Mouse (Mus musculus) hindbrain, embryonic 15.5 days (tissue): ENCODE measurements around the gene AC129217.1. TPM values are rescaled to one million over a fixed set of nuclear protein-coding genes. Genes with fewer than 3 reads are reported as not detected.

Experiments used
- ATAC-seq: fragments of 200-750 bp; cut with Nextera tagmentation; 2 replicates; pipeline ENCODE4 v1.8.0; 2017; ENCODE audit warnings: low read depth, moderate number of reproducible peaks, moderate TSS enrichment; ENCODE audit not compliant: low FRiP score
- H3K27ac ChIP-seq: fragments of 300-500 bp; sonication (generic); replicated peaks from 2 replicates; pipeline ENCODE4 v1.5.1; 2015; ENCODE audit warnings: mild to moderate bottlenecking, inconsistent platforms
- H3K27me3 ChIP-seq: fragments of 300-500 bp; sonication (generic); 2 replicates; pipeline ENCODE4 v1.6.1; 2015; ENCODE audit warnings: control low read depth, inconsistent platforms
- H3K36me3 ChIP-seq: fragments of 300-500 bp; sonication (generic); 2 replicates; pipeline ENCODE4 v1.6.1; 2015; ENCODE audit warnings: control low read depth, inconsistent platforms
- H3K4me1 ChIP-seq: fragments of 300-500 bp; sonication (generic); replicated peaks from 2 replicates; pipeline ENCODE4 v1.6.1; 2015; ENCODE audit warnings: control low read depth, inconsistent platforms
- H3K4me2 ChIP-seq: fragments of 300-500 bp; sonication (generic); 2 replicates; pipeline ENCODE4 v1.6.1; 2015; ENCODE audit warnings: moderate library complexity, mild to moderate bottlenecking, inconsistent platforms
- H3K4me3 ChIP-seq: fragments of 300-500 bp; sonication (generic); 2 replicates; pipeline ENCODE4 v1.5.1; 2015; ENCODE audit warnings: mild to moderate bottlenecking, inconsistent platforms
- H3K9ac ChIP-seq: fragments of 300-500 bp; sonication (generic); 2 replicates; pipeline ENCODE4 v1.6.1; 2015; ENCODE audit warnings: inconsistent platforms
- H3K9me3 ChIP-seq: fragments of 300-500 bp; sonication (generic); 2 replicates; pipeline ENCODE4 v1.6.1; 2016; ENCODE audit warnings: control low read depth, inconsistent platforms
- WGBS: fragments of 180-500 bp; shearing (Covaris S2); methylation state at CpG from one replicate; pipeline ENCODE4 v1.1.7; 2015; 5-methylcytosine and 5-hydroxymethylcytosine counted together
- polyA plus RNA-seq: library from polyadenylated mRNA; unstranded; fragments of >200 nt; fragmentation: Nextera tagmentation; extraction: Ambion mirVana; gene quantifications from 2 replicates; pipeline ENCODE4 v1.2.1, GENCODE M21; 2015

AC129217.1 gene
- not detected in 2 replicates for polyA plus RNA-seq

DNA sequence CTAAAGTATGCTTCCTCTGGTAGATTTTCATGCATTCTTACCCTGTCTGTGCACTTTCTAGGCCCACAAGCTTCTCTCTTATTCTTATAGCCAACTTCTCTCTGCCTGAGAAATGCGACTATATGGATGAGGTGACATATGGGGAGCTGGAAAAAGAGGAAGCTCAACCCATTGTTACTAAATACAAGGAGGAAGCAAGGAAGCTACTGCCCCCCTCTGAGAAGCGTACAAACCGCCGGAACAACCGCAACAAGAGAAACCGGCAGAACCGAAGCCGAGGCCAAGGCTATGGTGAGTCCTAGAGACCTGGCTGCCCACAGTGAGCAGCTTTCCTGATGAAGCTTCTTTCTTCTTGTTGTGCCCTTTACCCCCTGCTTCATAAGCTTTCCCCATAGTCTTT lies at the start of gene AC129217.1:
TSS of gene AC129217.1 (plus strand) at position 114 of the 400 bp plus-strand sequence.
- H3K4me3 ChIP-seq = no peak within 1 kb of the TSS
- H3K4me1 ChIP-seq = no peaks in the 10 kb centered on the region
- ATAC-seq = no peak
- 92% methylated on average over 8 of the region's 8 CpGs for WGBS
- H3K4me2 ChIP-seq = no peak within 1 kb of the TSS
- H3K36me3 ChIP-seq = peaks cover 97% of the 10 kb centered on the region
- no peaks in the 10 kb centered on the region for H3K9me3 ChIP-seq
- H3K9ac ChIP-seq = no peak within 1 kb of the TSS
- H3K27me3 ChIP-seq = no peaks in the 10 kb centered on the region
- H3K27ac ChIP-seq = no peak within 1 kb of the TSS

GRCm38 (mm10) chr19:8786008-8786781 lies 43.4 kb upstream of the AC129217.1 start, which contains the start of gene Taf6l:
Gene Taf6l, minus strand, starts transcription at chr19:8786417.
- under 1% methylated on average over 32 of the region's 32 CpGs for WGBS
- ATAC-seq = peak; percentile 100
- peak within 1 kb of the TSS; percentile 59 for H3K4me2 ChIP-seq

GRCm38 (mm10) chr19:8788521-8788920 lies 41.1 kb upstream of the AC129217.1 start:
- Histone ChIP-seq H3K9ac (no peak overlapping the region), H3K4me1 (peaks cover 13% of the 10 kb centered on the region), H3K36me3 (peaks cover 19% of the 10 kb centered on the region), H3K4me2 (no peak overlapping the region), H3K4me3 (no peak overlapping the region), H3K27ac (no peak overlapping the region), H3K27me3 (no peaks in the 10 kb centered on the region), H3K9me3 (no peaks in the 10 kb centered on the region)
- no peak for ATAC-seq
- 22% methylated on average over 3 of the region's 3 CpGs for WGBS

More at GRCm38 (mm10) chr19:8786008-8786781, 43.4 kb upstream of the AC129217.1 start, which contains the start of gene Taf6l:
- peak within 1 kb of the TSS; percentile 66 for H3K9ac ChIP-seq
- no peaks in the 10 kb centered on the region for H3K9me3 ChIP-seq
- H3K4me1 ChIP-seq = peaks cover 13% of the 10 kb centered on the region
- peak within 1 kb of the TSS; percentile 78 for H3K4me3 ChIP-seq
- peak within 1 kb of the TSS; percentile 87 for H3K27ac ChIP-seq
- H3K27me3 ChIP-seq = no peaks in the 10 kb centered on the region
- H3K36me3 ChIP-seq = peaks cover 21% of the 10 kb centered on the region

GRCm38 (mm10) chr19:8789171-8789570 lies 40.4 kb upstream of the AC129217.1 start:
- no peak overlapping the region for H3K9ac ChIP-seq
- peaks cover 24% of the 10 kb centered on the region for H3K36me3 ChIP-seq

GRCm38 (mm10) chr19:8790171-8790570 lies 39.4 kb upstream of the AC129217.1 start:
- Histone ChIP-seq H3K4me1 (peaks cover 9% of the 10 kb centered on the region), H3K27ac (no peak overlapping the region), H3K27me3 (no peaks in the 10 kb centered on the region), H3K9me3 (no peaks in the 10 kb centered on the region), H3K36me3 (peaks cover 34% of the 10 kb centered on the region), H3K9ac (no peak overlapping the region), H3K4me3 (no peak overlapping the region), H3K4me2 (no peak overlapping the region)
- no peak for ATAC-seq
- WGBS = 85% methylated on average over 7 of the region's 7 CpGs

More at GRCm38 (mm10) chr19:8789171-8789570, 40.4 kb upstream of the AC129217.1 start:
- no peaks in the 10 kb centered on the region for H3K9me3 ChIP-seq
- 52% methylated on average over 1 of the region's 1 CpGs for WGBS
- no peak overlapping the region for H3K27ac ChIP-seq
- H3K4me3 ChIP-seq = no peak overlapping the region
- no peak for ATAC-seq
- H3K4me2 ChIP-seq = no peak overlapping the region
- H3K27me3 ChIP-seq = no peaks in the 10 kb centered on the region
- peaks cover 13% of the 10 kb centered on the region for H3K4me1 ChIP-seq

DNA sequence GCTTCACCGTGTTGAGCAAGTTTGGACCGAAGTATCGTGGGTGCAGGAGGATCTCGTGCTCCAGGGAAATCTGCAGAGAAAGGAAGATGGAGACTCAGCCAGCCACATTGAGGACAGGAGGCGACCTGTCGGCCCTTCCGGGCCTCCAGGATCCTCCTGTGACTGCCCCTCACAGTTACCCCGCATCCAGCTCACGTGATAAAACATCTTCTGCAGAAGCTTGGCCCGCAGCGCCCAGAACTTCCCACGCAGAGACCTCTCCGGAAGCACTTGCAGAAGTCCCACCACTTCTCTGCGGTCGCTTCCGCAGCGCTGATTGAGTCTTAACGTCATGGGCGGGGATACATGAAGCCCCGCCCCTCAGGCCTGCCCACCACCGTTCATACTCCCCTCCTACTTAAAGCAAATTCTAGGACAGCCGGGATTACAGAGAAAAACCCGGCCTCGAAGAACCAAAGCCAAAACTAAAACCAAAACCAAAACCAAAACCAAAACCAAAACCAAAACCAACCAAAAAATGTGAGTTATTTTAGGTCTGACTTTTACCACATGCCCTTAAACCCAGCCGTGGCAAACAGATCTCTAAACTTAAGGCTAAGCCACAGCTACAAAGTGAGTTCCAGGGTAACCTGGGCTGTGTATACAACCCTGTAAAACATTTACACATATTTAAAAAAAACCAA lies 31.2 kb upstream of the AC129217.1 start, which contains the start of gene Polr2g:
TSS of gene Polr2g (minus strand) at position 314 of the 683 bp plus-strand sequence.
- Histone ChIP-seq H3K27ac (peak within 1 kb of the TSS; percentile 72), H3K4me3 (peak within 1 kb of the TSS; percentile 71)
- 2% methylated on average over 25 of the region's 25 CpGs for WGBS

GRCm38 (mm10) chr19:8798947-8799315 lies 30.6 kb upstream of the AC129217.1 start:
- peaks cover 26% of the 10 kb centered on the region for H3K4me1 ChIP-seq
- ATAC-seq = no peak
- 0 out of 2 replicates have a peak overlapping the region, but pooled peaks have one; percentile 72 for H3K9ac ChIP-seq
- H3K4me2 ChIP-seq = peak overlapping the region; percentile 83
- H3K27ac ChIP-seq = peak overlapping the region; percentile 72; the same call in 1 of the 2 replicates
- peak overlapping the region; percentile 71; the same call in 1 of the 2 replicates for H3K4me3 ChIP-seq
- no peaks in the 10 kb centered on the region for H3K27me3 ChIP-seq
- no peaks in the 10 kb centered on the region for H3K9me3 ChIP-seq
- H3K36me3 ChIP-seq = peaks cover 15% of the 10 kb centered on the region

More for the DNA sequence above, 31.2 kb upstream of the AC129217.1 start, which contains the start of gene Polr2g:
- no peaks in the 10 kb centered on the region for H3K27me3 ChIP-seq
- H3K4me1 ChIP-seq = peaks cover 22% of the 10 kb centered on the region
- peak within 1 kb of the TSS; percentile 72 for H3K9ac ChIP-seq
- H3K4me2 ChIP-seq = peak within 1 kb of the TSS; percentile 83
- H3K36me3 ChIP-seq = peaks cover 20% of the 10 kb centered on the region
- peak; percentile 76 for ATAC-seq
- no peaks in the 10 kb centered on the region for H3K9me3 ChIP-seq

GRCm38 (mm10) chr19:8802130-8802821 lies 27.3 kb upstream of the AC129217.1 start, which contains the start of gene Zbtb3:
Gene Zbtb3, plus strand, starts transcription at chr19:8802555.
- peak; percentile 98 for ATAC-seq
- H3K27ac ChIP-seq = peak within 1 kb of the TSS; percentile 92
- H3K4me3 ChIP-seq = peak within 1 kb of the TSS; percentile 66
- H3K27me3 ChIP-seq = no peaks in the 10 kb centered on the region
- peaks cover 23% of the 10 kb centered on the region for H3K4me1 ChIP-seq
- under 1% methylated on average over 30 of the region's 30 CpGs for WGBS
- peak within 1 kb of the TSS; percentile 51 for H3K9ac ChIP-seq
- H3K9me3 ChIP-seq = no peaks in the 10 kb centered on the region
- H3K4me2 ChIP-seq = peak within 1 kb of the TSS; percentile 57
- H3K36me3 ChIP-seq = peaks cover 27% of the 10 kb centered on the region

- Histone ChIP-seq H3K9me3 (no peaks in the 10 kb centered on the region), H3K36me3 (peaks cover 33% of the 10 kb centered on the region), H3K27me3 (no peaks in the 10 kb centered on the region), H3K4me2 (peak overlapping the region; percentile 57), H3K27ac (peak overlapping the region; percentile 92; the same call in 1 of the 2 replicates), H3K9ac (no peak overlapping the region), H3K4me1 (peaks cover 16% of the 10 kb centered on the region), H3K4me3 (peak overlapping the region; percentile 66)
- no peak for ATAC-seq
- WGBS = 89% methylated on average over 9 of the region's 9 CpGs
These were observed 26.3 kb upstream of the AC129217.1 start for GRCm38 (mm10) chr19:8803204-8803780.

- Histone ChIP-seq H3K27me3 (no peaks in the 10 kb centered on the region), H3K27ac (no peak overlapping the region), H3K9me3 (no peaks in the 10 kb centered on the region), H3K4me1 (peaks cover 16% of the 10 kb centered on the region), H3K4me2 (no peak overlapping the region), H3K4me3 (no peak overlapping the region), H3K36me3 (peaks cover 34% of the 10 kb centered on the region), H3K9ac (no peak overlapping the region)
- 93% methylated on average over 11 of the region's 11 CpGs for WGBS
- ATAC-seq = no peak
These were observed 25.5 kb upstream of the AC129217.1 start for GRCm38 (mm10) chr19:8803879-8804660.
